Mouse (Mus musculus) bone marrow, adult 2 months (tissue): ENCODE results near the gene Park7. TPM values are rescaled to one million over a fixed set of nuclear protein-coding genes. Genes with fewer than 3 reads are reported as not detected.

ENCODE experiments used
- H3K27ac ChIP-seq: fragments of 200-500 bp; 2 replicates; pipeline ENCODE4 v1.5.1; 2012; ENCODE audit warnings: low read depth, mild to moderate bottlenecking, control low read depth, inconsistent platforms, low read length; ENCODE audit not compliant: control insufficient read depth, poor library complexity, insufficient read depth
- H3K4me1 ChIP-seq: fragments of 200-500 bp; 2 replicates; pipeline ENCODE4 v1.6.1; 2011; ENCODE audit warnings: low read length; ENCODE audit not compliant: control insufficient read depth, insufficient read depth
- H3K4me3 ChIP-seq: fragments of 200-500 bp; replicated peaks from 2 replicates; pipeline ENCODE3; 2011; ENCODE audit warnings: mild to moderate bottlenecking, low read depth, low read length, control low read depth; ENCODE audit not compliant: control insufficient read depth
- CTCF ChIP-seq: fragments of 200-500 bp; IDR thresholded peaks from 2 replicates; pipeline ENCODE4 v1.5.1; 2011; ENCODE audit warnings: low read length, control low read depth; ENCODE audit not compliant: control insufficient read depth, insufficient read depth
- POLR2A ChIP-seq: fragments of 200-500 bp; IDR thresholded peaks from 2 replicates; pipeline ENCODE4 v1.6.1; 2011; ENCODE audit warnings: low read depth, mild to moderate bottlenecking, control low read depth, low read length, borderline replicate concordance; ENCODE audit not compliant: control insufficient read depth
- WGBS: fragments of 180-500 bp; shearing (Covaris S2); methylation state at CpG from one replicate; pipeline ENCODE4 v1.1.7; 2018; 5-methylcytosine and 5-hydroxymethylcytosine counted together
- polyA plus RNA-seq: library from polyadenylated mRNA; stranded (reverse); fragments of >200 nt; gene quantifications from 2 replicates; pipeline ENCODE4 v1.2.4, GENCODE M21; 2011; ENCODE audit warnings: low replicate concordance; ENCODE audit not compliant: missing spikeins, insufficient read depth, insufficient read length

Gene Park7
- polyA plus RNA-seq, 1 experiment: 121 TPM

DNA sequence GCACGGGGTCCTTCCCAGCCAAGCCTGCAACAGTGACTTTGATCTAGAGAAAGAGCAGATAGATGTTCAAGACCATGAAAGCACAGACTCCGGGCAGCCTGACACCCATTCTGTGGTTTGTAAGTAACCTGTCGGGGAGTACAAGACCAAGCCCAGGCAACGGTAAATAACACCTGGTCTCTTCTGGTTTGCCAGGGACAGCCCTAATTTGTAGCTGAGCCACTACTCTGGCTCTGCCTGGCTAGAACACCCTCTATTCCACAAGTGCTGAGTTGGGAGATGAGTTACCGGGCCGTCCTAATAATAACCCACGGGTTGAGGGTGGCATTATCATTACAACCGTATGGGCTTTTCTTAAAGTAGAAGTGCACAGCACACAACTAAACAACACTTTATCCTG, 7.1 kb downstream of the Park7 start:
- TF ChIP-seq CTCF (no peak), POLR2A (no peak)
- peaks cover 3% of the 10 kb centered on the region; the same call in 1 of the 2 replicates for H3K4me1 ChIP-seq
- no peak overlapping the region for H3K4me3 ChIP-seq
- 91% methylated on average over 8 of the region's 8 CpGs for WGBS
- no peak overlapping the region for H3K27ac ChIP-seq

- TF ChIP-seq CTCF: no peak
- no peak for TF ChIP-seq POLR2A
- Histone ChIP-seq H3K4me1 (no peaks in the 10 kb centered on the region), H3K27ac (no peak overlapping the region; the same call in 1 of the 2 replicates), H3K4me3 (no peak overlapping the region)
- 87% methylated on average over 14 of the region's 14 CpGs for WGBS
Measured at GRCm38 (mm10) chr4:150903091-150903742, 11.0 kb downstream of the Park7 start.

- TF ChIP-seq POLR2A: no peak
Measured at GRCm38 (mm10) chr4:150902062-150902461, 12.2 kb downstream of the Park7 start.

GRCm38 (mm10) chr4:150901651-150902050, 12.6 kb downstream of the Park7 start:
- H3K4me1 ChIP-seq: no peaks in the 10 kb centered on the region
- TF ChIP-seq CTCF (peak; percentile 88), POLR2A (no peak)
- WGBS: 60% methylated on average over 9 of the region's 9 CpGs
- H3K4me3 ChIP-seq: no peak overlapping the region
- no peak overlapping the region for H3K27ac ChIP-seq

More at GRCm38 (mm10) chr4:150902062-150902461, 12.2 kb downstream of the Park7 start:
- WGBS: 88% methylated on average over 12 of the region's 12 CpGs
- no peak overlapping the region for H3K4me3 ChIP-seq
- no peaks in the 10 kb centered on the region for H3K4me1 ChIP-seq
- no peak overlapping the region for H3K27ac ChIP-seq

DNA sequence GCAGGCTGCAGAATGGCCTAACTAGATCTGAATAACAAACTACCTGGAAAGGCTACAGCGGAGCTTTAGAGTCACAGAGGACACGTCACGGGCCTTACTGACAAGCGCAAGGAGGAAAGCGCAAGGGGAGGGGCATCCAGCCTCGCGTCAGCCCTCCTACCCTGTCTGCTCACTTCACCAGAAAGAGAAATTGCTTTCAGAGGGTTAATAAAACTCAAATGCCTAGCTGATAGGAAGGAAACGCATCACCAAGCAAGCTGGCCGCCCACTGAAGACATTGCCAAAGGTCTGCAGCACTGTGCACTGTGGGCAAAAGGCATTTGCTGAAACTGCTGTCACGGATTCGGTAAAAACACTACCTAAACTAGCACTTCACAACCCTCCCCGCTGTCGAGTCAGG, 13.8 kb downstream of the Park7 start:
- TF ChIP-seq CTCF (no peak), POLR2A (no peak)
- no peak overlapping the region for H3K27ac ChIP-seq
- H3K4me1 ChIP-seq: no peaks in the 10 kb centered on the region
- WGBS: 91% methylated on average over 13 of the region's 13 CpGs
- no peak overlapping the region for H3K4me3 ChIP-seq

DNA sequence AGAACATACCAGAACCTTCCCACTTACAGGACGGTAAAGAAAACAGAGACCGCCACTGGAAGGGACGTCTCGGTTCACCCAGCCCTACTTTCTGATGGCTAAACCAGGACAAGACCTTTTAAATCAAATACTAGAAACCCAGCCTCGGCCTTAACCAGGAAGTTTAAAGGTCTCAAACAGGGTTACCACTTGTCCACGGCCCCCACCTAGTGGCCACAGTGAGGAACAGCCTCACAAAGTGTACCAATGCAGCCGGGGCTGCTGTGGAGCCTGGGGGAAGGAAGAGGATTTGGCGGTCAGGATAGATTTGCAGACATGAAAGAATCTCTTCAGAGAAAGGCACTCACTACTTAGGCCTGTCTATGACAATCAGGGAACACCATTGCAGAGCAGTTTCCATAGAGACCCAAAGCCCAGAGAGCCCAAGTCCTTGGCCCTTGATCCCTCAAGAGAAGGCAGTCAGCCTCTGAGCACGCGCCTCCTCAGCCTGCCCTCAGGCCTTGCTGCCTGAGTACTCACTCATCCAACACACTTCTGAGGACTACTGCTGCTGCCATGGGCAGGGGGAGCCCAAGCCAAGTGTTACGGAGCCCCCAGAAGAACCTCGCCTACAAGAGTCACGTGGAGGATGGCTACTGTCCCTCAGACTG, 15.4 kb downstream of the Park7 start:
- H3K4me1 ChIP-seq: no peaks in the 10 kb centered on the region
- no peak overlapping the region for H3K27ac ChIP-seq
- TF ChIP-seq POLR2A (no peak), CTCF (peak; percentile 89)
- H3K4me3 ChIP-seq: no peak overlapping the region
- WGBS: 53% methylated on average over 13 of the region's 13 CpGs

GRCm38 (mm10) chr4:150896896-150897624, 17.2 kb downstream of the Park7 start:
- H3K4me3 ChIP-seq: no peak overlapping the region
- 91% methylated on average over 26 of the region's 26 CpGs for WGBS
- H3K4me1 ChIP-seq: no peaks in the 10 kb centered on the region
- H3K27ac ChIP-seq: no peak overlapping the region
- TF ChIP-seq POLR2A (no peak), CTCF (no peak)

GRCm38 (mm10) chr4:150894718-150895501, 19.3 kb downstream of the Park7 start:
- 68% methylated on average over 8 of the region's 8 CpGs for WGBS
- TF ChIP-seq CTCF (no peak), POLR2A (no peak)
- no peak overlapping the region for H3K27ac ChIP-seq

DNA sequence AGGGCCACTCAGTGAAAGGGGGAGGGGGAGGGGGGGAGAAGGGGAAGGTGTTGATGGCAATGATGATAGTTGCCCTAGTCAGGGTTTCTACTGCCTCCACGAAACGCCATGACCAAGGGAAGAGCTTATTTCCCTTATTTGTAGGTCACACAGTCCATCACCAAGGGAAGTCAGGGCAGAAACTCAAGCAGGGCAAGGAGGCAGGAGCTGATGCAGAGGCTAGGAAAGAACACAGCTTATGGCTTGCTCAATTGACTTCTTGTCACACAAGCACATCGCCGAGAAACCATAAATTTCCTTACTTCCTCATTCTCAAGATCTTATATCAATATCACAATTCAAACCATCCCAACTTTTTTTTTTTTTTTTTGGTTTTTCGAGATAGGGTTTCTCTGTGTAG, 22.9 kb downstream of the Park7 start:
- Histone ChIP-seq H3K4me1 (no peaks in the 10 kb centered on the region; the same call in none of the 2 replicates), H3K27ac (no peak overlapping the region), H3K4me3 (no peak overlapping the region)
- TF ChIP-seq CTCF (no peak), POLR2A (no peak)
- whole genome bisulfite sequencing: 7% methylated on average over 5 of the region's 5 CpGs

More at GRCm38 (mm10) chr4:150894718-150895501, 19.3 kb downstream of the Park7 start:
- Histone ChIP-seq H3K4me3 (no peak overlapping the region), H3K4me1 (no peaks in the 10 kb centered on the region; the same call in none of the 2 replicates)
